Mouse (Mus musculus) forebrain, postnatal 0 days (tissue): ENCODE results near the gene Ubd. TPM values are rescaled to one million over a fixed set of nuclear protein-coding genes. Genes with fewer than 3 reads are reported as not detected.

Experiments
- ATAC-seq: fragments of 200-750 bp; cut with Nextera tagmentation; 2 replicates; pipeline ENCODE4 v1.8.0; 2017; ENCODE audit warnings: mild to moderate bottlenecking, moderate library complexity
- DNase-seq: peaks from one replicate; pipeline ENCODE4 v3.0.0-alpha.2; 2015
- H3K27ac ChIP-seq: fragments of 300-500 bp; sonication (generic); 2 replicates; pipeline ENCODE4 v1.5.1; 2014; ENCODE audit warnings: low read depth, mild to moderate bottlenecking, antibody characterized with exemption, low read length, moderate library complexity, mixed read lengths
- H3K27me3 ChIP-seq: fragments of 300-500 bp; sonication (generic); 2 replicates; pipeline ENCODE4 v1.6.1; 2014; ENCODE audit warnings: mild to moderate bottlenecking, low read length, mixed read lengths; ENCODE audit not compliant: insufficient read depth
- H3K36me3 ChIP-seq: fragments of 300-500 bp; sonication (generic); 2 replicates; pipeline ENCODE4 v1.6.1; 2014; ENCODE audit warnings: mild to moderate bottlenecking, moderate library complexity; ENCODE audit not compliant: insufficient read depth
- H3K4me1 ChIP-seq: fragments of 300-500 bp; sonication (generic); 2 replicates; pipeline ENCODE4 v1.6.1; 2014; ENCODE audit warnings: antibody characterized with exemption; ENCODE audit not compliant: insufficient read depth
- H3K4me2 ChIP-seq: fragments of 300-500 bp; sonication (generic); 2 replicates; pipeline ENCODE4 v1.6.1; 2014; ENCODE audit warnings: low read depth, mild to moderate bottlenecking, moderate library complexity
- H3K4me3 ChIP-seq: fragments of 300-500 bp; sonication (generic); 2 replicates; pipeline ENCODE4 v1.5.1; 2014; ENCODE audit warnings: low read depth, low read length, mixed read lengths
- H3K9ac ChIP-seq: fragments of 300-500 bp; sonication (generic); 2 replicates; pipeline ENCODE4 v1.6.1; 2014; ENCODE audit warnings: mild to moderate bottlenecking
- H3K9me3 ChIP-seq: fragments of 300-500 bp; sonication (generic); 2 replicates; pipeline ENCODE4 v1.6.1; 2016; ENCODE audit warnings: low read length
- CTCF ChIP-seq: sonication (generic); IDR thresholded peaks from 2 replicates; pipeline ENCODE4 v1.5.1; 2016; ENCODE audit warnings: antibody characterized with exemption, control low read depth, low read depth
- WGBS: fragments of 180-500 bp; shearing (Covaris S2); extraction: QIAGEN DNeasy Blood & Tissue Kit; methylation state at CpG from one replicate; pipeline ENCODE4 v1.1.7; 2014; 5-methylcytosine and 5-hydroxymethylcytosine counted together
- polyA plus RNA-seq: library from polyadenylated mRNA; unstranded; fragments of >200 nt; fragmentation: Nextera tagmentation; extraction: Ambion mirVana; gene quantifications from 2 replicates; pipeline ENCODE4 v1.2.1, GENCODE M21; 2015
- total RNA-seq: library from RNA; depleted of rRNA; stranded (reverse); fragments of >200 nt; gene quantifications from 2 replicates; pipeline ENCODE4 v1.2.3, GENCODE M21; 2014

The Ubd gene
- total and polyA plus RNA-seq, 2 experiments from 2014 or later: not detected

DNA sequence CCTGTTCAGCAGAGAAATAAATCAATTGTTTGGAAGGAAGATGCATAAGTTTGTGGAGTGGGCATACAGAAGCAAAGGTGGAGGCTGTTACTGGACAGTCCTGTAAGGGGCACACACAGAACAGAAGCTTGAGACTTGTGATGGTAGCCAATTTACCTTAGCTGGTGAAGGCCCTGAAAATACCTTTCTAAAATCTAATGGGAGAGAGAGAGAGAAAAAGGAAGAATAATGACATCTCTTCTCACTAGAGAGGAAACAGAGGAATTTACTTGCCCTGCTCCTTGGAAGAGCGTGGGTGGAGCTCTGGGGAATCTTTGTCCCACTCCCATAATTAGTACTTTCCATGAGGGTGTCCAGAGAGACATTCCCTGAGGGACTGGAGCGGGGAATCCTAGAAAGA is 7.2 kb downstream of the Ubd start, which contains the start of gene Olfr94:
Gene Olfr94, minus strand, starts transcription at position 101 of the 400 bp plus-strand sequence.
- DNase-seq (no peak), ATAC-seq (no peak)
- H3K4me3 ChIP-seq: no peak within 1 kb of the TSS
- 84% methylated on average over 2 of the region's 2 CpGs for WGBS
- H3K9me3 ChIP-seq: no peaks in the 10 kb centered on the region
- no peaks in the 10 kb centered on the region for H3K36me3 ChIP-seq
- no peak for TF ChIP-seq CTCF
- no peak within 1 kb of the TSS for H3K9ac ChIP-seq
- no peaks in the 10 kb centered on the region for H3K4me1 ChIP-seq
- peaks cover 18% of the 10 kb centered on the region for H3K27me3 ChIP-seq
- no peak within 1 kb of the TSS for H3K27ac ChIP-seq
- no peak within 1 kb of the TSS for H3K4me2 ChIP-seq

DNA sequence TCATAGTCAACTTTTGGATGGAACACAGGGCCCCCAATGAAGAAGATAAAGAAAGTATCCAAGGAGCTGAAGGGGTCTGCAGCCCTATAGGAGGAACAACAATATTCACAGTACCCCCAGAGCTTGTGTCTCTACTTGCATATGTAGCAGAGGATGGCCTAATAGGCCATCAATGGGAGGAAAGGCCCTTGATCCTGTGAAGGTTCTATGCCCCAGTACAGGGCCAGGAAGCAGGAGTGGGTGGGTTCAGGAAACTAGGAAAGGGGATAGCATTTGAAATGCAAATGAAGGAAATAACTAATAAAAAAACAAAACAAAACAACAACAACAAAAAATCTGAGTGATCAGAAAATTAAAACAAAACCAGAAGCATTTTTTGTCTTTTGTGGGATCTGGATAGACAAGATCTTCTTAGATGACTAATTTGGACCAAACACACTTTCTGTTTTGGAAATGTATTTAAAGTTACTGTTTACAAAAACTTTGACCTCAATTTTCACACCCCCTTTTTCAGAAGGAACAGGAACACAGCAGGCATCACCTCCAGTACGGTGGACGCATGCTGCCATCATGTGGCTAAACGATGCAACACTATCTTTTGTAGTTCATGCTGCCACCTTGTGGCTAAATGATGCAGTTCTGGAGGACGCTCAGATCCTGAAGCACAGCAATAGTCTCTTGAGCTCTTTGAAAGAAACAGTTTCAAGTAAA is 9.7 kb downstream of the Ubd start:
- DNase-seq: peak; percentile 94
- H3K27ac ChIP-seq: no peak overlapping the region
- no peak overlapping the region for H3K4me2 ChIP-seq
- peak; percentile 100 for TF ChIP-seq CTCF
- ATAC-seq: peak; percentile 92
- H3K9ac ChIP-seq: no peak overlapping the region
- H3K27me3 ChIP-seq: peaks cover 5% of the 10 kb centered on the region; the same call in 1 of the 2 replicates
- H3K36me3 ChIP-seq: no peaks in the 10 kb centered on the region
- no peak overlapping the region for H3K4me3 ChIP-seq
- H3K4me1 ChIP-seq: no peaks in the 10 kb centered on the region
- no peaks in the 10 kb centered on the region for H3K9me3 ChIP-seq
- WGBS: 1% methylated on average over 4 of the region's 4 CpGs

DNA sequence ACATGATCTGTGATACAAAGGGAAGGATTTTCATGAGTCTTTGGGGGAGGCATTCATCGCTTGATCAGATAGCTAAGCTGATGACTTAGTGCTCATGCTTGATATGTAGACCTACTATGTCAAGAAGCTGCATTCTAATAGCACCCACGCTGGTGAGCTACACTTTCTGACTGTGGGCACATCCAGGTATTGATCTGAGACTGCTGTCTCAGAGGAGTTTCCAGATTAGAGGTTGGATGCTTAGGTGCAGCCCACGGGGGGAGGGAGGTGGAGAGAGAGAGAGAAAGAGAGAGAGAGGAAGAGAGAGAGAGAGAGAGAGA is 10.2 kb downstream of the Ubd start:
- no peaks in the 10 kb centered on the region for H3K4me1 ChIP-seq
- no peak overlapping the region for H3K4me3 ChIP-seq
- H3K4me2 ChIP-seq: no peak overlapping the region
- no peak for TF ChIP-seq CTCF
- H3K36me3 ChIP-seq: no peaks in the 10 kb centered on the region
- H3K9me3 ChIP-seq: no peaks in the 10 kb centered on the region
- H3K27me3 ChIP-seq: no peaks in the 10 kb centered on the region; the same call in 1 of the 2 replicates
- no peak overlapping the region for H3K27ac ChIP-seq
- no peak for DNase-seq
- 32% methylated on average over 3 of the region's 3 CpGs for WGBS
- no peak overlapping the region for H3K9ac ChIP-seq
- no peak for ATAC-seq

DNA sequence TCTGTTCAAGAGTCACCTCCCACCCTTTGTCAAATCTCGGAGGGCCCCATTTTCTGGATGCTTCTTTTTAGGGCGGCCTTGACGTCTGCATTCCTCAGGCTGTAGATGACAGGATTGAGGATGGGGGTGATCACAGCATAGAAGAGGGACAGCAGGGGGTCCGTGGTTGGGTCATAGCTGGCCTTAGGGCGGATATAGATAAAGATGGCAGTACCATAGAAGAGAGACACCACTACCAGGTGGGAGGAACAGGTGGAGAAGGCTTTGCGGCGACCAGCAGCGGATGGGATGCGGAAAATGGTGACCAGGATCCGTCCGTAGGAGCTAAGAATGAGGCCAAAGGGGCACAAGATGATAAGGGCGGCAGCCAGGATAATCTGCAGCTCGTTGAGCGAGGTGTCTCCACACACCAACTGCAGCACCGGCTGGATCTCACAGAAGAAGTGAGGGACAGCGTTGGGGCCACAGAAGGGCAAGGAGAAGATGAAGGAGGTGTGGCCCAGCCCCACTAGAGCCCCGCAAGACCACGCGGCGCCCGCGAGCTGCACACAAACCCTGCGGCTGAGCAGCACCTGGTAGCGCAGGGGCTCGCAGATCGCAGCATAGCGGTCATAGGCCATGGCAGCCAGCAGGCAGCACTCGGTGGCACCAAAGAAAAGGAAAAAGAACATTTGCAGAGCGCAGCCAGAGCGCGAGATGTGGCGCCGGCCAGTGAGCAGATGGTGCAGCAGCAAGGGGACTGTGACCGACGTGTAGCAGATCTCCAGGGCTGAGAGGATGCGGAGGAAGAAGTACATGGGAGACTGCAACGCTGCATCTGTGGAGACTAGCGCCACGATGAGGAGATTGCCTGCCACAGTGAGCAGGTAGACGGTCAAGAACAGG is 17.4 kb downstream of the Ubd start:
- H3K4me3 ChIP-seq: peak overlapping the region; percentile 32
- H3K4me2 ChIP-seq: peak overlapping the region; percentile 42
- H3K27me3 ChIP-seq: no peaks in the 10 kb centered on the region
- H3K27ac ChIP-seq: no peak overlapping the region
- ATAC-seq (peak; percentile 81), DNase-seq (peak; percentile 30)
- 18% methylated on average over 40 of the region's 40 CpGs for WGBS
- peak; percentile 22; the same call in 1 of the 2 replicates for TF ChIP-seq CTCF
- peak overlapping the region; percentile 31 for H3K9ac ChIP-seq
- no peaks in the 10 kb centered on the region for H3K4me1 ChIP-seq
- no peaks in the 10 kb centered on the region for H3K36me3 ChIP-seq
- H3K9me3 ChIP-seq: no peaks in the 10 kb centered on the region

DNA sequence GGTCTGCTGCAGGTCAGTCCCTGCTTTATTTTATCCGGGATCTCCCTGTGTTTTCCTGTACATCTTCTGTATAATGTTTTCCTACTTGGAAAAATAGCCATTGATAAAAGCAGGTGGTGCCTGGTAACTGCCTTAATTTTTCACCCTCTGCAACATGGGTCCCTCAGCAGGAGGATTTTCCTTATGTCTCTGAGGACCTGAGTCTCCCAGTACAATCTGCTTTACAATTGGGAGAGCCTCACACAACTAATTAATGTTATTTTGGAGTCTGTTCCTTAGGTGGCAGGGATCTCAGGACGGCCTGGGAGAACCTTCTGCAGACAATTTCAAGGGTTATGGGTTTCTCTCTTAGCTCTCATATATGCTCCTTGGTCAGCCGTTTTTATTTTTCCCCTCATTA is 19.3 kb downstream of the Ubd start, which contains the start of gene Olfr95:
Gene Olfr95, minus strand, starts transcription at position 101 of the 400 bp plus-strand sequence.
- DNase-seq (no peak), ATAC-seq (no peak)
- Histone ChIP-seq H3K4me2 (no peak within 1 kb of the TSS), H3K36me3 (no peaks in the 10 kb centered on the region), H3K4me3 (no peak within 1 kb of the TSS), H3K27ac (no peak within 1 kb of the TSS), H3K9ac (no peak within 1 kb of the TSS), H3K27me3 (no peaks in the 10 kb centered on the region), H3K4me1 (no peaks in the 10 kb centered on the region), H3K9me3 (no peaks in the 10 kb centered on the region)
- WGBS: 81% methylated on average over 3 of the region's 3 CpGs
- no peak for TF ChIP-seq CTCF

DNA sequence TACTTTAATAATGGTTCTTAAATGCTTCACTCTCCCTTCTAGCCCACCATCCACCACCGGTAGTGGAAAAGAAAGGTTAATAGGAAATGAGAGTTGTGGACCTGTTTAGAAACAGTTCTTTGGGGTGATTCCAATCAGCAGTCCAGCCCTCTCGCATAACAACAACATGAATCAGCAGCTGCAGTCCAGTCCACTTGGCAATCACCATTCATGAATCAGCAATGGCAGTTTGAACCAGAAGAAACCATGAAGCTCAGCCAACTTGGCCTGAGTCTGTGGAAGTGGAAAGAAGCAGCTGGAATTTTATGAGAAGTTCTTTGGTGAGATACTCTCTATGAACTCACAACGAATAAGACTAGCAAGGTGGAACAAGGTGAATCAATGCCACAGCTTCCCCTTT is 24.8 kb downstream of the Ubd start:
- WGBS: 74% methylated on average over 3 of the region's 3 CpGs
- no peaks in the 10 kb centered on the region for H3K4me1 ChIP-seq
- no peak overlapping the region for H3K4me3 ChIP-seq
- TF ChIP-seq CTCF: no peak
- H3K9ac ChIP-seq: no peak overlapping the region
- no peaks in the 10 kb centered on the region for H3K27me3 ChIP-seq
- no peak for ATAC-seq
- H3K36me3 ChIP-seq: no peaks in the 10 kb centered on the region
- H3K27ac ChIP-seq: no peak overlapping the region
- DNase-seq: no peak
- no peak overlapping the region for H3K4me2 ChIP-seq
- no peaks in the 10 kb centered on the region for H3K9me3 ChIP-seq

DNA sequence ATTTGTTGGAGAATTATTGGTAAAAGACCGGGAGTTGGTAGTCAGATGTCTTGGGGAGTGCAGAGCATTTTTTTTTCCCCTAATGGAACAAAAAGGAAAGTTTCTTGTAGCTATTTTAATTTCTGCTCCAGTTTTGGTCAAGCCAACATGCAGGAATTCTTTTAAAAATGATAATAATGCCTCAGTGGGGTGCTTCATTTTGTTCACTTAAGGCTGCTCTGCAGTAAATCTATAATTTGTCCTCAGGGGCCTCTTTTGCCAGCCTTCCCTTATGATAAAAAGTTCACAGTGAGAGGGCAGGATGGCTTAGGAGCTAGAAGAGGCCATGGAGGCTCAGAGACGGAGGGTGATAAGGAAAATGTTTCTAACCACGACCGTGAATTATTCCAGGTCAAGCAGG is 26.2 kb downstream of the Ubd start, which contains the start of gene Olfr96:
Gene Olfr96, plus strand, starts transcription at position 301 of the 400 bp plus-strand sequence.
- no peak within 1 kb of the TSS for H3K27ac ChIP-seq
- WGBS: 63% methylated on average over 4 of the region's 4 CpGs
- no peak within 1 kb of the TSS for H3K4me3 ChIP-seq
- H3K4me1 ChIP-seq: no peaks in the 10 kb centered on the region
- no peaks in the 10 kb centered on the region for H3K36me3 ChIP-seq
- no peak within 1 kb of the TSS for H3K4me2 ChIP-seq
- H3K9ac ChIP-seq: no peak within 1 kb of the TSS
- no peaks in the 10 kb centered on the region for H3K27me3 ChIP-seq
- H3K9me3 ChIP-seq: no peaks in the 10 kb centered on the region
- ATAC-seq: no peak
- no peak for TF ChIP-seq CTCF
- no peak for DNase-seq
